Comparison of ENCODE assay signal across 8 mouse cellular contexts in the genomic region with DNA sequence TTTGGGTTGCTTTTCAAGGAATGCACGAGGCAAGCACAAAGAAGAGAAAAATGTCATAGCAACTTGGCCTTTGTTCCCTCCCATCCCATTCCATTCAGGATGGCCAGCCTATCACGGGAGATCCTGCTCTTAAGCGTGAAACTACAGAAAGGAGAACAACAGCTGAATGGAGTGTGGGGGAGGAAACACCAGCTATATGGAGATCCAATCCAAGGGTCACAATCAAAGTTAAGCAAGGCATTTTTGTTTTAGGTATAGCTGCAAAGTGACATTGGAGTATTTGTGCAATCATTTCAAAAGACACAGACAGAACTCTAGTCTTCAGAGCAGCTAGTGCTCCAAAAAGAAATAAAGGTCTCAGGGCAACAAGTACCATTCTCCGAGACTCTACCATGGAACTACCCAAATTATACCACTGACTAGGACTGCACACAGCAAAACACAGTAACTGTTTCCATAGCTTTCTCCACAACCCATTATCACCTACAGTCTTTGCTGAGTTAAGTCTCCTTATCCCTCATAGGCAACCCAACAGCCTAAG. TPM values are rescaled to one million over a fixed set of nuclear protein-coding genes. Genes with fewer than 3 reads are reported as not detected.
DNase-seq lines count a peak whose midpoint lies in the region; ATAC-seq and TF ChIP-seq lines count a peak whose summit lies in the region.

No protein-coding gene starts in this region.

- peak overlapping the region; percentile 94 for H3K9ac ChIP-seq in heart, embryonic 16.5 days (ENCODE audit: low read length)
- peak overlapping the region; percentile 99 for H3K9ac ChIP-seq in liver, embryonic 14.5 days (replicated peaks)

- H3K27me3 ChIP-seq in cerebellum, adult 2 months (ENCODE audit: control insufficient read depth, insufficient read depth, low read length): no peaks in the 10 kb centered on the region
- no peaks in the 10 kb centered on the region for H3K27me3 ChIP-seq in heart, embryonic 16.5 days (ENCODE audit: control insufficient read depth, insufficient read depth, low read length)
- no peaks in the 10 kb centered on the region for H3K27me3 ChIP-seq in liver, embryonic 14.5 days (ENCODE audit: control insufficient read depth, insufficient read depth, low read length)

- H3K4me3 ChIP-seq in cerebellum, adult 2 months (replicated peaks; ENCODE audit: insufficient read depth, low read depth, low read length): peak overlapping the region; percentile 5
- peak overlapping the region; percentile 63 for H3K4me3 ChIP-seq in heart, embryonic 16.5 days (ENCODE audit: low read length)
- peak overlapping the region in 1 of 2 experiments; percentile 89; a peak in 3 of 4 replicates for H3K4me3 ChIP-seq in liver, embryonic 14.5 days (ENCODE audit: insufficient read depth in 1 of 2, low read depth in 2 of 2, low read length in 2 of 2)

- ATAC-seq in heart, embryonic 16.5 days (replicated peaks; ENCODE audit: extremely low read depth, insufficient read depth, low FRiP score): no peak
- ATAC-seq in liver, embryonic 14.5 days (ENCODE audit: insufficient read depth): no peak

- no peak for TF ChIP-seq EP300 in liver, embryonic 14.5 days (IDR thresholded peaks at IDR 0.05; ENCODE audit: low read depth)

- no peak for TF ChIP-seq POLR2A in cerebellum, adult 2 months (IDR thresholded peaks at IDR 0.05; ENCODE audit: borderline replicate concordance, insufficient read depth, low read length)

- no peaks in the 10 kb centered on the region for H3K9me3 ChIP-seq in heart, embryonic 16.5 days (replicated peaks; ENCODE audit: control insufficient read depth, low read length)
- no peaks in the 10 kb centered on the region for H3K9me3 ChIP-seq in liver, embryonic 14.5 days (ENCODE audit: control insufficient read depth, low read length)

- H3K4me1 ChIP-seq in cerebellum, adult 2 months (ENCODE audit: control insufficient read depth, insufficient read depth, low read length): peaks cover 15% of the 10 kb centered on the region
- H3K4me1 ChIP-seq in heart, embryonic 16.5 days (ENCODE audit: control insufficient read depth, insufficient read depth, low read length): peaks cover 51% of the 10 kb centered on the region
- H3K4me1 ChIP-seq in liver, embryonic 14.5 days (replicated peaks; ENCODE audit: control insufficient read depth in 2 of 2, insufficient read depth in 2 of 2, low read length in 1 of 2): peaks cover 53 to 57% of the 10 kb centered on the region in 2 experiments

- TF ChIP-seq CTCF in cerebellum, adult 2 months (IDR thresholded peaks at IDR 0.05; ENCODE audit: borderline replicate concordance, insufficient read depth, low read depth, low read length): no peak
- TF ChIP-seq CTCF in liver, embryonic 14.5 days (IDR thresholded peaks at IDR 0.05; ENCODE audit: low read depth): no peak

- no peak for DNase-seq in cerebellum, adult 2 months
- no peak for DNase-seq in cerebellum, postnatal 25 days
- peak; percentile 31 for DNase-seq in NIH3T3 (ENCODE audit: low read depth)
- DNase-seq in liver, embryonic 14.5 days (ENCODE audit: low read depth in 3 of 3, low spot score in 3 of 3): no peak
- no peak for DNase-seq in right cerebral cortex, postnatal 14 days
- DNase-seq in cerebellum, adult 11-12 months: no peak
- no peak for DNase-seq in adrenal gland, postnatal 10 days

- no peaks in the 10 kb centered on the region for H3K36me3 ChIP-seq in heart, embryonic 16.5 days (ENCODE audit: control insufficient read depth, insufficient read depth)
- H3K36me3 ChIP-seq in liver, embryonic 14.5 days (replicated peaks; ENCODE audit: control insufficient read depth, insufficient read depth, low read depth): peaks cover 4% of the 10 kb centered on the region; the same call in 1 of the 2 replicates

- H3K4me2 ChIP-seq in heart, embryonic 16.5 days (ENCODE audit: low read depth, low read length): peak overlapping the region; percentile 69
- peak overlapping the region; percentile 96 for H3K4me2 ChIP-seq in liver, embryonic 14.5 days (ENCODE audit: low read depth)

- 8% methylated on average over 4 of the region's 4 CpGs for WGBS in cerebellum, adult 2 months
- 13% methylated on average over 4 of the region's 4 CpGs for WGBS in heart, embryonic 16.5 days
- 13% methylated on average over 4 of the region's 4 CpGs for WGBS in liver, embryonic 14.5 days (ENCODE audit: insufficient replicate concordance)

- H3K27ac ChIP-seq in cerebellum, adult 2 months (ENCODE audit: insufficient read depth, low read length): no peak overlapping the region
- H3K27ac ChIP-seq in heart, embryonic 16.5 days (ENCODE audit: low read length): peak overlapping the region; percentile 87
- peak overlapping the region; percentile 65 for H3K27ac ChIP-seq in liver, embryonic 14.5 days

RNA-seq across cellular contexts. Expression of gene Ankrd11, which starts 1.9 kb away (rescaled TPM):
- polyA plus RNA-seq in cerebellum, adult 2 months (2012; rRNA removed): 104 and 105 TPM in 2 replicates
- polyA plus RNA-seq in heart, embryonic 16.5 days (2015; fragmentation: Nextera tagmentation; extraction: Ambion mirVana): 17.6 and 18.5 TPM in 2 replicates
- polyA plus RNA-seq in liver, embryonic 14.5 days (2012; rRNA removed): 9.9 and 12.4 TPM in 2 replicates
- 10.8 and 18.5 TPM in 2 replicates for polyA plus RNA-seq in liver, embryonic 14.5 days (2014; fragmentation: Nextera tagmentation; extraction: Ambion mirVana)
- 100 to 1,000 TPM in 1 of 2 experiments, 10 to 100 TPM in 1; 73.9 to 103 TPM for total RNA-seq in adrenal gland, postnatal 10 days (2021)

RNA-seq across cellular contexts. Expression of gene Spg7, which starts 22.6 kb away (rescaled TPM):
- polyA plus RNA-seq in cerebellum, adult 2 months (2012; rRNA removed): 103 and 104 TPM in 2 replicates
- polyA plus RNA-seq in heart, embryonic 16.5 days (2015; fragmentation: Nextera tagmentation; extraction: Ambion mirVana): 60.7 and 71.0 TPM in 2 replicates
- polyA plus RNA-seq in liver, embryonic 14.5 days (2012; rRNA removed): 19.0 and 26.0 TPM in 2 replicates
- 19.5 and 21.0 TPM in 2 replicates for polyA plus RNA-seq in liver, embryonic 14.5 days (2014; fragmentation: Nextera tagmentation; extraction: Ambion mirVana)
- total RNA-seq in adrenal gland, postnatal 10 days (2021): 10 to 100 TPM; 64.9 to 82.8 TPM
